Mouse (Mus musculus) T-helper 2 cell (primary cell): Measurements from ENCODE around the gene Myo1d.

Experiments used
- in situ Hi-C: fragments of 300-600 bp; cut with MboI, MseI; formaldehyde crosslinking; loops from one replicate; pipeline ENCODE4 v1.15.1; 2025; ENCODE audit warnings: high pct_unique_total_duplicates

Gene Myo1d

DNA sequence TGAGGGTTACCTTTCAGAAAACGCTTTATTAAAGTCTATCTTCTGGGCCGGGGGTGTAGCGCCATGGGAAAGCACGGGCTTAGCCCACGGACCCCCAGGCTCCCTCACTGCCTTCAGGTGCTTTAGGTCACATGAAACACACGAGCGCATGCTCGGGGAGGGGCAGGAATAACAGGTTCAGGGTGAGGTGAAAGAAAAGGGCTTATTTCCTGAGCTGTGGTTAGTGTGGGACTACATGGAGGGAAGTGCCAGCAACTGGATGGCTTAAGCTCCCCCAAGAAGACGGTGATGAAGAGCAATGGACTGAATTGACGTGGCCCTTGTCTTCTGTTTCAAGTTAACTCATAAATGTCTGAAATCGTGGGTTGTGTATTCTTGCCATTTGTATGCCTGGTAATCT lies 226.8 kb downstream of the Myo1d start:
- in situ Hi-C loops, result no loop called here

- in situ Hi-C loops, result no loop called here
Observed at GRCm38 (mm10) chr11:80551634-80552033, 228.2 kb downstream of the Myo1d start.

DNA sequence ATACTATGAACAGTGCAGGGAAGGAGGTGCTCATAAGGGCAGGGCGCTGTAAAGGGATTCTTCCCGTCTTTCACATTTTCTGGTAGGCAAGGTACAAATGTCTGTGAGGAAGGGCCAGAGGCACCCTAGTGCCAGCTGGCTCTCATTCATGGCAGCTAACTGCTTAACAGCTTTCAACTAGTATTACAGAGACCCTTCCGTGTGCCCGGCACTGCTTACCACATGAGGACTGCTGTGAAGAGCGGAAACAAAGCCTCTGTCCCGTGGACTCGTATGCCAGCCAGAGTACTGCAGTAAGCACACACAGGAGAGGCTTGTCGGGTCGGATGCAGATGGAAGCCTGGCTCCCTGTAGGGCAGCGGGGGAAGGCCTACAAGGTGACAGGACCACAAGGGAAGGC lies 229.6 kb downstream of the Myo1d start:
- in situ Hi-C loops, result no loop called here

- in situ Hi-C loops, result no loop called here
Observed at GRCm38 (mm10) chr11:80549854-80550253, 230.0 kb downstream of the Myo1d start.

GRCm38 (mm10) chr11:80546233-80546632 lies 233.6 kb downstream of the Myo1d start:
- in situ Hi-C loops, result no loop called here

GRCm38 (mm10) chr11:80539056-80539455 lies 240.8 kb downstream of the Myo1d start:
- in situ Hi-C loops, result no loop called here

DNA sequence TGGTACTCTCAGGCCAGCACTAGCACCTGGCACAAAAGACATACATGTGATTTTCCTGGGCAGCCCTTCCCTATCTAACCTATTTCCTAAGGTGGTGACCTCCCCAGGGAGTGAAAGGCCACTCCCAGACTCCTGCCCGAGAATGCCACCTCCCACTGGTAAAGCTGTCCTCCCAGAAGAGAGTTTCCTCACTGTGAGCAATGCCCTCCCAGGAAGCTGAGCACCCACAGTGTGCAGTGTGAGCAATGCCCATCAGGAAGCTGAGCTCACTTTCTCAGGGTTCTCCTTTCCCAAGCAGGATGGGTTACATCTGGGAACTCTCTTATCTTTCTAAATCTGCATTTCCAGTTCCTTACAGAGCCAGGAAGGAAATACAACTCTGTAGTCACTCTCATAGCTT lies 246.9 kb downstream of the Myo1d start:
- in situ Hi-C loops, result no loop called here

DNA sequence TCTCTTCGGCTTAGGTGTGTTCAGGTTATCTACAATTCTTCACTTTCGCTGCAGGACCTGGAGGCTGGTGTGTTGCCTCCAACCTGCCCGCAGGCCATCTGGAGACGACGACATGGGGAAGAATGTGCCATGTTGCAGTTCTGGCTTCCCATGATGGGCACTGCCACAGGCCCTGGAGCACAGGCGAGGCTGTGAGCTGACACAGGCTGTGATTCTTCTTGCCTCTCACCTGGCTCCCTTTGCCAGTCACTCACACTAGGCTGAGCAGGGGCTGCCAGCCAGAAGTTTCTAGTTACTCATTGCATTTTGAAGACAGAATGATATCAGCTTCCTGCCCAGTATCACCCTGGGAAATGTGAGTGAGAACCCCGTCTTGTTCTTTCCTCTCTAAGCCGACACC lies 250.7 kb downstream of the Myo1d start:
- in situ Hi-C loops, result no loop called here

DNA sequence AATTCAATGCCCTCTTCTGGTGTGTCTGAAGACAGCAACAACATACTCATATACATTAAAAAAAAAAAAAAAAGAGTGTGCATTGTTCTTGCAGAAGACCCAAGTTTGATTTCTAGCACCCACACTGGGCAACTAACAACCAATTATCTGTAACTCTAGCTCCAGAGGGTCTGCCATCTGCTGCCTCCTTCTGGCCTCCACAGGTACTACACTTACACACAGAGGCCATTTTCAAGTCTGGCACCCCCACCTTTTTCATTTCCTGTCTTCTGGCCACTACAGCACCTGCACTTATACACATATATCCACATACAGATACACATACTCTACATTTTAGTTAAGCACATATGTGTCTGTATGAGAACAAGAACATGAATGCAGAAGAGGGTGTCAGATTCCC lies 252.1 kb downstream of the Myo1d start:
- in situ Hi-C loops, result no loop called here

GRCm38 (mm10) chr11:80524213-80524612 lies 255.6 kb downstream of the Myo1d start:
- in situ Hi-C loops, result no loop called here

- in situ Hi-C loops, result no loop called here
Observed at GRCm38 (mm10) chr11:80523410-80523809, 256.4 kb downstream of the Myo1d start.

- in situ Hi-C loops, result no loop called here
Observed at GRCm38 (mm10) chr11:80522852-80523251, 257.0 kb downstream of the Myo1d start.

DNA sequence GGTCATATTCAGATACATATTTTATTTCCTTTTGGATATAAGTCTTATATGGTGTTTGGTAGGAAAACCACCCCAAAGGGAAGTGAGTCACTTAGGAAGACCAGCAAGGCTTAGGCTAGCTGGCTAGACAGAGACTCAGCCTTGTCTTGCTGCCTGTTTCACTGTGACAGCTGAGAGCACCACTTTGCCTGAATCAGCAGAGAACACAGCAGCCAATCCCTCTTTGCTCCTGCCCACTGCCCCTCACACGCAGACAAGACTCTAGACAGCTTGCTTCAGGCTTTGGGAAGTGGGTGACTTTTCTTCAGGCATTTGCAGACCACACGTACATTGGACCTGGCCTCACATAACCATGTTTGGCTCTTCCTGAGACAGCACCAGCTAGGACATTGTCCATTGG lies 258.7 kb downstream of the Myo1d start:
- in situ Hi-C loops, result no loop called here

- in situ Hi-C loops, result no loop called here
Observed at GRCm38 (mm10) chr11:80518421-80519367, 261.1 kb downstream of the Myo1d start.

- in situ Hi-C loops, result no loop called here
Observed at GRCm38 (mm10) chr11:80515895-80516294, 263.9 kb downstream of the Myo1d start.

DNA sequence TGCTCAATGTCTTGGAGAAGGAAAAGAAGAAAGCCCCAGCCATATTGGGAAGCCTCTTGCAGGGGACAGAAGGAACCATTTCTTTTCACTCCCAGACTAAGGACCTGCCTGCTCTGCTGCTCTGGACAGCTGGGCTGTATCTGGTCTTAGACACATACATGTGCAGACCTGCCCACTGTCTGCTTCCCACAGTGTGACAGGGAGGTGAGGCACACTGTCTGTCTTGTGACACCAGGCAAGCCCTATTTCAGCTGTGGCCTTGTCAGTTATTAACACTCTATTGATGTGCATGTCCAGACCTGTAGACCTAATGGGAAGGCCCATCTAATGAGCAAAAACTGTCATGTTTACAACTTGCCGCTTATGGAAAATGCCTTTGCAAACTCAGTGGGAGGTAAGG lies 264.5 kb downstream of the Myo1d start:
- in situ Hi-C loops, result no loop called here

- in situ Hi-C loops, result no loop called here
Observed at GRCm38 (mm10) chr11:80513796-80514195, 266.0 kb downstream of the Myo1d start.

DNA sequence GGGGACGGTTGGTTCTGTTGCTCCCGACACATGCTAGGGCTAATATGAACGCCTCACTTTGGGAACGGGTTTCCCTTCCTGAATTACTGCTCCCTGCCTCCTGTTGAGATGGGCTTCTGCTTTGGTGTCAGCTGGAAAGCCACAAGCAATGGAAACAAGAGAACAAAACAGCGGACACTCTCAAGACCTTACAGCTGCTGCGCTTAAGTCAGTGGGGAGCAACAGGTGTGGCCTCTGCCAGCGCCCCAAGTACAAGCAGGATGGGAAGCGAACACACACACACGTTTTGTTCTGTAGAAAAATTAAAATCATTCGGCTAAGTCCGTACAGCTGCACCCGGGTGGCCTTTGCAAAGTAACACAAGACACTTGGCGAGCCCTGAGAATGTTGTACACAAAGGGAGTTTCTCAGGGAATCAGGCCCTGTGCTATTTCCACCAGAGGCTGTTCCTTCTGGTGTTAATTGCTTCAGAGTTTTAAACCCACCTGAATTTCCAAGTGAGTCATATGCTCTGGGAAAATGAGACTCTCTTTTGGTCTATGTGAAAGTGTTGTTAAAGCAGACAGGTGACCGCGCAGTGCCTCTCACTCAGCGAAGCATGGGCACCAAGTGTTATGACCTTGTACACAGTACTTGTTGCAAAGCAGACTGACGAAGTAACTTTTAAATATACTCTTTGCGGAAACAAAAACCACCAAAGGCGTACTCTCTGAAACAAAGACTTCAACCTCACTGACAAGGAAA lies 267.3 kb downstream of the Myo1d start:
- in situ Hi-C loops, result no loop called here

DNA sequence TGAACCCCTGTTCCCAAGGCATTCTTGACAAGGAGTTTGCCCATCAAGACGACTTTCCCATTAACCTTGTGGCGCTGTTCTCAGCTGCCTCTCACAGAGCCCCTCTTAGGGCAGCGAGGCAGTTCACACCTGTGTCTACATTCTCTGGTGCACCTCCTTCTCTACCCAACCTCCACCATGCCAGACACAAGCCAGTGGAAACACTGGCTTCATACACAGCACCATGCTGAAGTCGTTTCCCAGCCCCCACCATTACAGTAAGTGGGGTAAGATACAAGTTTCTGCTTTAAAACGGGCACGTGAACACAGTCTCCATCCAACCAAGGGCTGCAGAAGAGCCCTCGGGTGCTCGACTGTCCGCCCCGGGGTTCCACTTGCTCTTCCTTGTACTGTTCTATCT lies 269.7 kb downstream of the Myo1d start:
- in situ Hi-C loops, result no loop called here

DNA sequence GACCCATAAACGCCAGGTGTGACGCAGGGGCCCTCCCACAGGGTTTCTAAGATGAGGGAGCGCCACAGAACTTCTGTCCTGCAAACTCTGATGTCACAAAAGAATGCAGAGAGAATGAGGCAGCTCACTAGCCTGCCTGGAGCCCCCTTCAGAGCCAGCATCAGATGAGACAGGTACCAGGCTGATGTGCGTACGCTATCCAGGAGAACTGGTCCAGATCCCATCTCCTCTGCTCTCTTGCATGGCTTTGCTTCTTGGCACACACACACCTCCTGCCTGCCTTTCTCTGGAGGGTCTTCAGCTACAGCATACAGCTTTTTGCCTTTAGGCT lies 270.7 kb downstream of the Myo1d start:
- in situ Hi-C loops, result loop anchor here (10.0 kb wide), 1 partner anchor 276 kb away; the partner anchor contains the start of gene Myo1d

GRCm38 (mm10) chr11:80508361-80509175 lies 271.3 kb downstream of the Myo1d start:
- in situ Hi-C loops, result loop anchor here (10.0 kb wide), 1 partner anchor 276 kb away; the partner anchor contains the start of gene Myo1d

DNA sequence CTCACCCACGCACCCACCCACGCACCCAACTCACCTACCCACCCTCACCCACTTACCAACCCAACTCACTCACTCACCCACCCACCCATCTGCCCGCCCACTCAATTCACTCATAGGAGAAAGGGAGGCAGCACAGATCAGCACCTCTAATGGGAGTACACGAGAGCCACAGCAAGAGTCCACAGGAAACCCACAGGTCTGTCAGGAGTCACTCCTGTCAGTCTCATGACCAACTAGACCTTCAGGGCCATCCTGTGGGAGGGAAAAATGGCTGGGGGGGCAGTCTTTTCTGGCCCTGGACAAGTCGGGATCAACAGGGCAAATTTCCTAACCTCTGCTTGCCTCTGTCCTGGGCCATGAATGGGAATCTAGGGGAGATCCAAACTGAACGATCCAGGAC lies 272.0 kb downstream of the Myo1d start:
- in situ Hi-C loops, result loop anchor here (10.0 kb wide), 1 partner anchor 277 kb away; the partner anchor contains the start of gene Myo1d
